In genomic region chr1:74775816-74776215, GRCm38 (mm10) we compare ENCODE assay signal across 10 mouse cellular contexts. TPM values are rescaled to one million over a fixed set of nuclear protein-coding genes. Genes with fewer than 3 reads are reported as not detected.
A peak's percentile ranks its signal among the peaks of the same experiment; 100 is the strongest.
DNase-seq lines count a peak whose midpoint lies in the region; ATAC-seq and TF ChIP-seq lines count a peak whose summit lies in the region.
"Had no signal": no experiment of that assay in that cellular context is flagged by ENCODE, and none has a peak within 500 bp of the region (broad histone marks: within the 10 kb centered on the region; RNA-seq: fewer than 3 reads in every experiment).

No protein-coding gene starts in this region.

- H3K4me2 ChIP-seq in forebrain, embryonic 15.5 days (replicated peaks): no peak overlapping the region

- intact Hi-C loops in left cerebral cortex, adult 2 months (cut with DNase I): no loop called here
- intact Hi-C loops in left cerebral cortex, postnatal 25 days (cut with DNase I): no loop called here

- DNase-seq in cerebellum, adult 11-12 months: peak; percentile 29
- no peak for DNase-seq in cerebellum, postnatal 4 days (ENCODE audit: low spot score in 2 of 2)
- DNase-seq in left cerebral cortex, adult 2 months (ENCODE audit: extremely low spot score in 1 of 2, low spot score in 2 of 2): no peak
- no peak for DNase-seq in left cerebral cortex, postnatal 25 days (ENCODE audit: low spot score in 2 of 2)
- DNase-seq in urinary bladder, postnatal 4 days (ENCODE audit: low spot score in 2 of 2): peak; percentile 44 to 67
- DNase-seq in urinary bladder, adult 2 months (ENCODE audit: low spot score): no peak
- no peak for DNase-seq in layer of hippocampus, postnatal 14 days (ENCODE audit: low spot score in 2 of 2)

- 9% methylated on average over 5 of the region's 5 CpGs for WGBS in forebrain, embryonic 15.5 days

- TF ChIP-seq CTCF in left cerebral cortex, adult 2 months (IDR thresholded peaks at IDR 0.05): peak; percentile 44

- peaks cover 83% of the 10 kb centered on the region for H3K27me3 ChIP-seq in forebrain, embryonic 15.5 days

- no peaks in the 10 kb centered on the region for H3K9me3 ChIP-seq in forebrain, embryonic 15.5 days

- no peaks in the 10 kb centered on the region for H3K36me3 ChIP-seq in forebrain, embryonic 15.5 days

- no peak overlapping the region for H3K27ac ChIP-seq in left cerebral cortex, adult 2 months
- H3K27ac ChIP-seq in forebrain, embryonic 15.5 days (replicated peaks): no peak overlapping the region

- H3K4me3 ChIP-seq in left cerebral cortex, adult 2 months: no peak overlapping the region
- H3K4me3 ChIP-seq in forebrain, embryonic 15.5 days: no peak overlapping the region
- H3K4me3 ChIP-seq: myocyte had no signal

- no peak overlapping the region for H3K9ac ChIP-seq in forebrain, embryonic 15.5 days (replicated peaks)

- ATAC-seq in forebrain, embryonic 15.5 days (replicated peaks): no peak

- peaks cover 25% of the 10 kb centered on the region for H3K4me1 ChIP-seq in forebrain, embryonic 15.5 days

RNA-seq across cellular contexts. Expression of gene Wnt6, which starts 4.1 kb away (rescaled TPM):
- 1 to 10 TPM; 2.1 to 4.7 TPM for total RNA-seq in left cerebral cortex, adult 2 months (2021)
- 1 to 10 TPM; 2.2 to 3.5 TPM for total RNA-seq in left cerebral cortex, postnatal 25 days (2021)
- polyA plus RNA-seq in urinary bladder, adult 2 months (2012; rRNA removed): 2.3 and 2.6 TPM in 2 replicates
- polyA plus RNA-seq in forebrain, embryonic 15.5 days (2015; fragmentation: Nextera tagmentation; extraction: Ambion mirVana): 2.2 and 2.3 TPM in 2 replicates
- total RNA-seq in layer of hippocampus, postnatal 14 days (2021): under 1 TPM; 0.43 to 0.58 TPM

RNA-seq across cellular contexts. Expression of gene Wnt10a, which starts 15.5 kb away (rescaled TPM):
- 10 to 100 TPM; 15.0 to 18.2 TPM for total RNA-seq in left cerebral cortex, adult 2 months (2021)
- 1 to 10 TPM; 6.6 to 9.4 TPM for total RNA-seq in left cerebral cortex, postnatal 25 days (2021)
- 0.94 and 1.4 TPM in 2 replicates for polyA plus RNA-seq in urinary bladder, adult 2 months (2012; rRNA removed)
- polyA plus RNA-seq in forebrain, embryonic 15.5 days (2015; fragmentation: Nextera tagmentation; extraction: Ambion mirVana): 0.50 and 0.80 TPM in 2 replicates
- 1 to 10 TPM; 1.9 to 2.0 TPM for total RNA-seq in layer of hippocampus, postnatal 14 days (2021)
- total RNA-seq: heart, postnatal 14 days had no signal

RNA-seq across cellular contexts. Expression of gene Prkag3, which starts 26.8 kb away (rescaled TPM):
- not detected for total RNA-seq in left cerebral cortex, adult 2 months (2021)
- not detected for total RNA-seq in left cerebral cortex, postnatal 25 days (2021)
- 0.63 and 0.76 TPM in 2 replicates for polyA plus RNA-seq in urinary bladder, adult 2 months (2012; rRNA removed)
- not detected in 2 replicates for polyA plus RNA-seq in forebrain, embryonic 15.5 days (2015; fragmentation: Nextera tagmentation; extraction: Ambion mirVana)
- under 1 TPM; 0.14 to 0.55 TPM for total RNA-seq in layer of hippocampus, postnatal 14 days (2021)

Comparison
In these comparisons a context has a peak if more than half of its experiments do, and no peak if none do; other contexts are left out.
1. DNase-seq: peak in cerebellum, adult 11-12 months (single experiment) and urinary bladder, postnatal 4 days (2 of 2); none in cerebellum, postnatal 4 days (0 of 2), left cerebral cortex, adult 2 months (0 of 2), left cerebral cortex, postnatal 25 days (0 of 2), urinary bladder, adult 2 months (single experiment) and layer of hippocampus, postnatal 14 days (0 of 2).